Mouse (Mus musculus) liver, postnatal 0 days (tissue): ENCODE results near the gene Slc7a7.

ENCODE experiments used
- CTCF ChIP-seq: sonication (generic); IDR thresholded peaks from 2 replicates; pipeline ENCODE4 v1.5.1; 2016; ENCODE audit warnings: antibody characterized with exemption, low read depth
- EP300 ChIP-seq: IDR thresholded peaks from 2 replicates; pipeline ENCODE4 v1.6.1; 2016; ENCODE audit warnings: antibody characterized with exemption, low read depth, mild to moderate bottlenecking

DNA sequence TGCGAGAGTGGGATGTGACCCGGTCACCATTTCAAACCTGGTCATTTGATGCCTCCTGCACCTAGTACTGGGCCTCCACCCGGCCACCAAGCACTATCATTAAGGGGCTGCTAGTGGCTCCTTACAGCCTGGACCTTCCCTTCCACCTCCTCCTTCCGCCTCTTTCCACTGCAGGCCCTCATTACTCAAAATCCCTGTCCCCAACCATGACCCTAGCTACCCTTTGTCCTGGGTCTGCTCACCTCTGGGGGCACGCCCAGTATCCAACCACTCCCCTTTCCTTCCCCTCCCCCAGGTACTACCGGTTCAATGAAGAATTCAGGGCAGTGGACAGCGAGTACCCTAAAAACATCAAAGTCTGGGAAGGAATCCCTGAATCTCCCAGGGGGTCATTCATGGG is 22.0 kb upstream of the Slc7a7 start:
- no peak for TF ChIP-seq EP300
- TF ChIP-seq CTCF = no peak
